Mouse (Mus musculus): ENCODE data around the gene Emilin2.
A peak's percentile ranks its signal among the peaks of the same experiment; 100 is the strongest.

DNA sequence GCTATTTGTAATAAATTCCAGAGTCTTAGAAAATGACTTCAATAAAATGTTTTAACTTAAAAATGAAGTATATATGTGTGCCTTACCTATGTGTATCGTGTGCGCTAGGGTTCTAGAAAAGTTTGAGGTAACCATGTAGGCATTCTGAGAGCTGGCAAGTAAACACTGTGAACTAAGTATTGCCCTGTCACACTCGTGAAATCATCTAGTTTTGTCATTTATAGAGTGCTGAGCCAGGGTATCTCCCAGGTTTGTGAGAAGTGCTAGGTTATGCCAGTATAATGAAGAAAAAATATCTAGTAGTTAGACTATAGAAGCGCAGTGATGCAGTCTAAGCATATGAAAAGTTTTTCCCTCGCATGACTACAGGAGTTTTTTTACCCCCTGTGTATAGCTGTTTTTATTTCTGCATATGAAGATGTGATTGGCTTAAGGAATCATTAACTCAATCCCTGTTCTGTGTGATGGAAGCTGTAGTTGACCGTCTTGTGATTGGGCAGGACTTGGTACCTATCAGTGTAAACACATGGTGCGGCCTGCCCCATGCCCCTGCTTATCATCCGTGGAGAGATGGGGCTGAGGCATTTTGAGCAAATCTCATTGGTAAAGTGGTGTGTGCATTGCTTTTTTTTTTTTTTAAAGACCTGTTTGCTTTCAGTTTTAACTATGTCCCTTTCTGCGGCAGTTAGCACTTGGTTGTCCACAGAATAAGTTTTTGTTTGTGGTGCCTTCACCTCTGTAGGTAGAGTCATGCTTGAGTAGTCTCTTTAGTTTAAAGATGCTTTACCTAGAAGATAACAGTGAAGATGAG lies 107.6 kb downstream of the Emilin2 start:
- TF ChIP-seq CTCF (IDR thresholded peaks at IDR 0.05; ENCODE audit: low read depth) (no peak), EP300 (IDR thresholded peaks at IDR 0.05; ENCODE audit: low read depth) (peak; percentile 97)

Data from liver, postnatal 0 days (tissue).